Mouse (Mus musculus): Measurements from ENCODE around the gene 4930579G24Rik. TPM values are rescaled to one million over a fixed set of nuclear protein-coding genes. Genes with fewer than 3 reads are reported as not detected.

The 4930579G24Rik gene
- polyA plus RNA-seq, 1 experiment from 2014 or later: 11.1 TPM

- 78% methylated on average over 6 of the region's 6 CpGs for WGBS
- Histone ChIP-seq H3K9ac (ENCODE audit: low read length) (no peak overlapping the region), H3K4me3 (ENCODE audit: low read depth, low read length) (no peak overlapping the region), H3K4me1 (replicated peaks; ENCODE audit: control insufficient read depth, insufficient read depth) (no peaks in the 10 kb centered on the region), H3K27ac (replicated peaks) (no peak overlapping the region), H3K4me2 (replicated peaks; ENCODE audit: low read depth) (no peak overlapping the region), H3K27me3 (ENCODE audit: control insufficient read depth, insufficient read depth, low read length) (no peaks in the 10 kb centered on the region), H3K9me3 (ENCODE audit: control insufficient read depth, low read length) (no peaks in the 10 kb centered on the region), H3K36me3 (ENCODE audit: control insufficient read depth, insufficient read depth, low read length) (no peaks in the 10 kb centered on the region)
- ATAC-seq (ENCODE audit: low FRiP score, low TSS enrichment) (no peak), DNase-seq (ENCODE audit: low spot score) (no peak)
- TF ChIP-seq CTCF (IDR thresholded peaks at IDR 0.05; ENCODE audit: low read depth) (no peak), EP300 (optimal IDR thresholded peaks at IDR 0.05) (no peak)
Measured at GRCm38 (mm10) chr3:79652129-79652528, 23.2 kb downstream of the 4930579G24Rik start.

DNA sequence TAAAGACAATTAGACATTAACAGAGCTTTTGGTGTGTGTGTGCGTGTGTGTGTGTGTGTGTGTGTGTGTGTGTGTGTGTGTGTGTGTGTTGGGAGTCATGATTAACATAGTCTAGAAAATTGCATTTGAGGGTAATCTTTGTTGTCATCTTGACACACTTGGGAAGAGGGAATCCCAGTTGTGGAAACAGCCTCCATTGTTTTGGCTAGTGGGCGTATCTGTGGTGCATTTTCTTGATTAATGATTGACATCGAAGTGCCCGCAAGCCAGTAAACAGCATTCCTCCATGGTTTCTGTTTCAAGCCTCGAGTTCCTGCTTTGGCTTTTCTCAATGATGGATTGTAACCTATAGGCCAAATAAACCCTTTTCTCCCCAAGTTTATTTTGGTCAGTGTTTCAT lies 27.8 kb downstream of the 4930579G24Rik start:
- no peaks in the 10 kb centered on the region for H3K4me1 ChIP-seq (replicated peaks; ENCODE audit: control insufficient read depth, insufficient read depth)
- H3K4me2 ChIP-seq (replicated peaks; ENCODE audit: low read depth): no peak overlapping the region
- no peaks in the 10 kb centered on the region for H3K9me3 ChIP-seq (ENCODE audit: control insufficient read depth, low read length)
- H3K4me3 ChIP-seq (ENCODE audit: low read depth, low read length): no peak overlapping the region
- 26% methylated on average over 5 of the region's 5 CpGs for WGBS
- no peaks in the 10 kb centered on the region for H3K27me3 ChIP-seq (ENCODE audit: control insufficient read depth, insufficient read depth, low read length)
- no peak for DNase-seq (ENCODE audit: low spot score)
- H3K36me3 ChIP-seq (ENCODE audit: control insufficient read depth, insufficient read depth, low read length): no peaks in the 10 kb centered on the region
- no peak overlapping the region for H3K27ac ChIP-seq (replicated peaks)
- TF ChIP-seq CTCF (IDR thresholded peaks at IDR 0.05; ENCODE audit: low read depth) (no peak), EP300 (optimal IDR thresholded peaks at IDR 0.05) (no peak)
- H3K9ac ChIP-seq (ENCODE audit: low read length): no peak overlapping the region
- no peak for ATAC-seq (ENCODE audit: low FRiP score, low TSS enrichment)

GRCm38 (mm10) chr3:79664787-79665408 lies 36.0 kb downstream of the 4930579G24Rik start:
- no peaks in the 10 kb centered on the region for H3K9me3 ChIP-seq (ENCODE audit: control insufficient read depth, low read length)
- no peak overlapping the region for H3K27ac ChIP-seq (replicated peaks)
- ATAC-seq (ENCODE audit: low FRiP score, low TSS enrichment): no peak
- no peaks in the 10 kb centered on the region for H3K27me3 ChIP-seq (ENCODE audit: control insufficient read depth, insufficient read depth, low read length)
- peak; percentile 38 for DNase-seq (ENCODE audit: low spot score)
- H3K4me3 ChIP-seq (ENCODE audit: low read depth, low read length): no peak overlapping the region
- no peaks in the 10 kb centered on the region for H3K36me3 ChIP-seq (ENCODE audit: control insufficient read depth, insufficient read depth, low read length)
- TF ChIP-seq EP300 (optimal IDR thresholded peaks at IDR 0.05) (no peak), CTCF (IDR thresholded peaks at IDR 0.05; ENCODE audit: low read depth) (peak; percentile 91)
- H3K4me1 ChIP-seq (replicated peaks; ENCODE audit: control insufficient read depth, insufficient read depth): no peaks in the 10 kb centered on the region
- no peak overlapping the region for H3K9ac ChIP-seq (ENCODE audit: low read length)
- 34% methylated on average over 9 of the region's 9 CpGs for WGBS
- H3K4me2 ChIP-seq (replicated peaks; ENCODE audit: low read depth): no peak overlapping the region

DNA sequence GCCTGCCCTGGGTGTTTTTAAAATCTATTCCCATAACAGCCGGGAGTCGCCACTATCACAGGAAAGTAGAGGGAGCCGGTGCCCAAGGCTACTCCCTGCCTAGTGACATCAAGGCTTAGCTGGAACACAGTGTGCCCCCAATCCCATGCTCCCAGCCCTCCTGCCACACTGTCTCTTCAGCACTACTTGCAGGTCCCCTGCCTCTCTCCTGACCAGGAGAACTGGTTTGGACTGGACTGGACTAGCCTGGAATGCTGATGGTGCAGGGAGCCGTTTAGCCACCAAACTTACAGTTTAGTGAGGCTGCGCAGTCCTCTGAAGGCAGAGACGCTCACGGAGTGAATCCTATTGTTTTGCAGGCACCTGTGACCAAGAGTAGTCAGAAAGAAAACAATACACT lies 41.7 kb downstream of the 4930579G24Rik start:
- H3K9ac ChIP-seq (ENCODE audit: low read length): no peak overlapping the region
- H3K4me1 ChIP-seq (replicated peaks; ENCODE audit: control insufficient read depth, insufficient read depth): no peaks in the 10 kb centered on the region
- no peaks in the 10 kb centered on the region for H3K9me3 ChIP-seq (ENCODE audit: control insufficient read depth, low read length)
- peak; percentile 10; the same call in 1 of the 2 replicates for ATAC-seq (ENCODE audit: low FRiP score, low TSS enrichment)
- no peaks in the 10 kb centered on the region for H3K36me3 ChIP-seq (ENCODE audit: control insufficient read depth, insufficient read depth, low read length)
- H3K27ac ChIP-seq (replicated peaks): no peak overlapping the region
- WGBS: 82% methylated on average over 7 of the region's 7 CpGs
- TF ChIP-seq EP300 (optimal IDR thresholded peaks at IDR 0.05) (no peak), CTCF (IDR thresholded peaks at IDR 0.05; ENCODE audit: low read depth) (no peak)
- no peak overlapping the region for H3K4me2 ChIP-seq (replicated peaks; ENCODE audit: low read depth)
- H3K27me3 ChIP-seq (ENCODE audit: control insufficient read depth, insufficient read depth, low read length): no peaks in the 10 kb centered on the region
- no peak for DNase-seq (ENCODE audit: low spot score)
- H3K4me3 ChIP-seq (ENCODE audit: low read depth, low read length): no peak overlapping the region

DNA sequence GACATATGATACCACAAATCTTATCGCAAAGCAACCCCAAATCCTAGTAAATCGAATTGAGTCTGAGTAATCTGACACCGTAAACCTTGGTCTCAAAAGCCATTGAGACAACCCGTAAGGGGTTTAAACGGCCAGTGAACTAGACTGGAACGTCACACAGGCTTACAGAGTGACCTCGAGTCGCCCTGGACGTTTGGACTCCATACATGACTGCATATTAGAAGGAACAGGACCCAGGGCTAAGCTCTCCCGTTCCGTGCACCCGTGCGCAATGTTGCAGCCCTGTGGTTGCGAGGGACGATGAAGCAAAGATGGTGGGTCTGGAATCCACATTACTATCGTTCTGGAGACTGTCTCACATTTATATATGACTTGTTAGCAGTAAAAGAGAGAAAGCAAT lies 43.3 kb downstream of the 4930579G24Rik start:
- H3K4me3 ChIP-seq (ENCODE audit: low read depth, low read length): no peak overlapping the region
- no peak for DNase-seq (ENCODE audit: low spot score)
- H3K4me2 ChIP-seq (replicated peaks; ENCODE audit: low read depth): no peak overlapping the region
- ATAC-seq (ENCODE audit: low FRiP score, low TSS enrichment): no peak
- no peak overlapping the region for H3K27ac ChIP-seq (replicated peaks)
- H3K9ac ChIP-seq (ENCODE audit: low read length): no peak overlapping the region
- no peaks in the 10 kb centered on the region for H3K27me3 ChIP-seq (ENCODE audit: control insufficient read depth, insufficient read depth, low read length)
- WGBS: 79% methylated on average over 16 of the region's 16 CpGs
- no peaks in the 10 kb centered on the region for H3K9me3 ChIP-seq (ENCODE audit: control insufficient read depth, low read length)
- TF ChIP-seq EP300 (optimal IDR thresholded peaks at IDR 0.05) (no peak), CTCF (IDR thresholded peaks at IDR 0.05; ENCODE audit: low read depth) (no peak)
- no peaks in the 10 kb centered on the region for H3K36me3 ChIP-seq (ENCODE audit: control insufficient read depth, insufficient read depth, low read length)
- H3K4me1 ChIP-seq (replicated peaks; ENCODE audit: control insufficient read depth, insufficient read depth): no peaks in the 10 kb centered on the region

DNA sequence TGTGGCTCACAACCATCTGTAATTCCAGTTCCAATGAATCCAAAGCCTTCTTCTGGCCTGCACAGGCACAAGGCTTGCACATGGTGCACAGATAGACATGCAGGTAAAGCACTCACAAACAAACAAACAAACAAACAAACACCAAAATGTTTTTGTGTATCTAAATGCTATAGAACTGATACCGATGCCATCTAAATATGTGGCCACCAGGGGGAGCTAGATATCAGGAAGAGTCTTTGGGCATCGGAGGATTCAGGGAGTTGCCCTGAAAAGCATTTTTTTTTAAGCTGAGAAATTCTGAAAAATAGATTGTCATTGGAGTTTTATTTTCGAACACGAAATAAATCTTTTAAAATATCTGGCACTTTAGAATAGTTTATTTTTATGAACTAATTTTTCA lies 44.2 kb downstream of the 4930579G24Rik start:
- Histone ChIP-seq H3K4me2 (replicated peaks; ENCODE audit: low read depth) (no peak overlapping the region), H3K9me3 (ENCODE audit: control insufficient read depth, low read length) (no peaks in the 10 kb centered on the region), H3K9ac (ENCODE audit: low read length) (no peak overlapping the region), H3K4me3 (ENCODE audit: low read depth, low read length) (no peak overlapping the region), H3K36me3 (ENCODE audit: control insufficient read depth, insufficient read depth, low read length) (no peaks in the 10 kb centered on the region), H3K27ac (replicated peaks) (no peak overlapping the region), H3K27me3 (ENCODE audit: control insufficient read depth, insufficient read depth, low read length) (no peaks in the 10 kb centered on the region), H3K4me1 (replicated peaks; ENCODE audit: control insufficient read depth, insufficient read depth) (no peaks in the 10 kb centered on the region)
- no peak for TF ChIP-seq EP300 (optimal IDR thresholded peaks at IDR 0.05)
- peak; percentile 89 for TF ChIP-seq CTCF (IDR thresholded peaks at IDR 0.05; ENCODE audit: low read depth)
- no peak for ATAC-seq (ENCODE audit: low FRiP score, low TSS enrichment)
- 12% methylated on average over 4 of the region's 4 CpGs for WGBS
- DNase-seq (ENCODE audit: low spot score): peak; percentile 43

Data from stomach, postnatal 0 days (tissue).